Mouse (Mus musculus): Measurements from ENCODE around the gene Gh. TPM values are rescaled to one million over a fixed set of nuclear protein-coding genes. Genes with fewer than 3 reads are reported as not detected.
"Not testable (repeated sequence)": the region's sequence is repeated elsewhere in the genome, so short reads cannot be mapped to it uniquely, and the experiment has no call there.

The Gh gene
- polyA plus RNA-seq (2021), result not detected

DNA sequence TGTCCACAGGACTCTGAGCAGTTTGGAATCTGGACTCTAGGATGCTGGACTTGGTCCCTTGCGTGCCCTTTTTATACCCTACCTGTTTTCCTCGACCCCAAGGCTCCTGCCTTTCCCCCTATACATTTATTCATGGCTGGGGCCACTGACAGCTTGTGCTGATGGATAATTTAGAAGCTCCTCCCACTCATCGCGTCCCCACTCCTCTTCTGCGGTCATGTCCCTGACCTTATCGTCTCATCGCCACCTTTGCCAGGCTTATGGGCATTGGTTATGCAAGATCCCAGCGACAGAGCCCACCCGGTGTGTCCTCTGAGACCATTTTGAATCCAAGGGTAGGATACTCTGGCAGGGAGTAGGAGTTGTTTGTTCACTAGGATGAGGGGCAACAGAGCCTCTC lies at the start of gene Gh:
Gh (minus strand) TSS at position 101 of the 400 bp plus-strand sequence.
- TF ChIP-seq CTCF (IDR thresholded peaks at IDR 0.05), result no peak
- no peak for DNase-seq (ENCODE audit: low read depth, low spot score)
- H3K27me3 ChIP-seq, result peaks cover 23% of the 10 kb centered on the region
- no peak for ATAC-seq
- ChIA-PET POLR2A (no interaction called here), CTCF (interaction anchor here (1.4 to 3.6 kb wide), 6 partner anchors 10 to 85 kb away, joined by 3 to 21 read pairs (median 6); no protein-coding TSS in a partner anchor)
- in situ Hi-C loops (cut with MboI; ENCODE audit: low pct_unique_long_range_greater_than_20kb), result loop anchor here (5.0 kb wide), 1 partner anchor 91 kb away; no protein-coding TSS in a partner anchor

GRCm38 (mm10) chr11:106351253-106351652 lies 49.6 kb upstream of the Gh start:
- peaks cover 9% of the 10 kb centered on the region for H3K27me3 ChIP-seq
- TF ChIP-seq CTCF (IDR thresholded peaks at IDR 0.05), result no peak
- CTCF ChIA-PET, result interaction anchor here (1.0 kb wide), 1 partner anchor 15 kb away, joined by 4 read pairs; no protein-coding TSS in a partner anchor
- DNase-seq (ENCODE audit: low read depth, low spot score) (no peak), ATAC-seq (no peak)
- in situ Hi-C loops (cut with MboI; ENCODE audit: low pct_unique_long_range_greater_than_20kb), result no loop called here
- POLR2A ChIA-PET, result no interaction called here

GRCm38 (mm10) chr11:106350853-106351252 lies 49.2 kb upstream of the Gh start:
- DNase-seq (ENCODE audit: low read depth, low spot score), result no peak
- H3K27me3 ChIP-seq, result peaks cover 5% of the 10 kb centered on the region
- ChIA-PET CTCF (interaction anchor here (1.0 kb wide), 1 partner anchor 16 kb away, joined by 4 read pairs; no protein-coding TSS in a partner anchor), POLR2A (no interaction called here)
- in situ Hi-C loops (cut with MboI; ENCODE audit: low pct_unique_long_range_greater_than_20kb), result no loop called here
- no peak for ATAC-seq
- no peak for TF ChIP-seq CTCF (IDR thresholded peaks at IDR 0.05)

DNA sequence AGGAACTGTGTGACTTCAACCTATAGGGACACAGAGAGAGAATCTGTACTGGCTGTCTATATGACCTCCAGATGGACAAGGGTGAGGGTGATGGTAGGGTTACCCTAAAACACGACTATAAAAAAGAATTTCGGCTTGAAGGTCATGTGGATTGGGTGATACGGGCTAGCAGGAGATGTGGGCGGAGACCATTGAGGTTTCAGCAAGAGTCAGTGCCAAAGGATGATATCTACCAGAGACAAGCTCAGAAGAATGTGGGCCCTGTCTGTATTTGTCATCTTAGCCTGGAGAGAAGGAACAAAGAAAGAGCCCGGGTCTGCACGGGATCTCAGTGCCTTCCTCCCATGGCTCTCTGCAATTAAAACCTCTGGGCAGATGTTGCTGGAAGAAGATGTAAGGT lies 48.1 kb upstream of the Gh start:
- DNase-seq (ENCODE audit: low read depth, low spot score), result no peak
- in situ Hi-C loops (cut with MboI; ENCODE audit: low pct_unique_long_range_greater_than_20kb), result no loop called here
- POLR2A ChIA-PET, result no interaction called here
- ATAC-seq, result no peak
- CTCF ChIA-PET, result no interaction called here
- peaks cover 15% of the 10 kb centered on the region for H3K27me3 ChIP-seq
- no peak for TF ChIP-seq CTCF (IDR thresholded peaks at IDR 0.05)

DNA sequence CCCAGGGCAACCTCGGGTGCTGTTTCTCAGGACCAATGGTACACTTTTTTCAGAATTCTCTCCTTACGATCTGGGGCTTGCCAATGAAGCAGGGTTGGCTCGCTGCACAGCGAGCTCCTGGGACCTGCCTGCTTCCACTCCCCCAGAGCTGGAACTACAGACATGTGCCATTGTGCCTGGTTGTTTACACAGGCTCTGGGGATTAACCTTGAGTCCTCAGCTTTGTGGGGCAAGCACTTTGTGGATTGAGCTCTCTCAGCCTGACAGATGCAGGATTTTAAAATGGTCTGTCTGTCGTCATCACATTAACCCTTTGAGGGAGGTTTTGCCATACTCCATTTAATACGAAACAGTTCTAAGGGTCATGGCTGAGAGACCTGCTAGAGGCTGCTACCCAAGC lies 43.2 kb upstream of the Gh start:
- ATAC-seq (no peak), DNase-seq (ENCODE audit: low read depth, low spot score) (no peak)
- H3K27me3 ChIP-seq, result peaks cover 11% of the 10 kb centered on the region
- in situ Hi-C loops (cut with MboI; ENCODE audit: low pct_unique_long_range_greater_than_20kb), result no loop called here
- TF ChIP-seq CTCF (IDR thresholded peaks at IDR 0.05), result no peak
- ChIA-PET POLR2A (no interaction called here), CTCF (interaction anchor here (1.0 to 1.7 kb wide), 3 partner anchors 15 to 34 kb away, joined by 3 to 4 read pairs (median 4); no protein-coding TSS in a partner anchor)

GRCm38 (mm10) chr11:106340990-106341520 lies 39.4 kb upstream of the Gh start:
- ChIA-PET POLR2A (no interaction called here), CTCF (no interaction called here)
- DNase-seq (ENCODE audit: low read depth, low spot score) (no peak), ATAC-seq (no peak)
- peaks cover 11% of the 10 kb centered on the region for H3K27me3 ChIP-seq
- no peak for TF ChIP-seq CTCF (IDR thresholded peaks at IDR 0.05)
- in situ Hi-C loops (cut with MboI; ENCODE audit: low pct_unique_long_range_greater_than_20kb), result no loop called here

- H3K27me3 ChIP-seq; POLR2A ChIA-PET; CTCF ChIA-PET; DNase-seq (ENCODE audit: low read depth, low spot score); in situ Hi-C loops (cut with MboI; ENCODE audit: low pct_unique_long_range_greater_than_20kb); ATAC-seq: not testable (repeated sequence)
Observed at GRCm38 (mm10) chr11:106339323-106339722, 37.7 kb upstream of the Gh start.

DNA sequence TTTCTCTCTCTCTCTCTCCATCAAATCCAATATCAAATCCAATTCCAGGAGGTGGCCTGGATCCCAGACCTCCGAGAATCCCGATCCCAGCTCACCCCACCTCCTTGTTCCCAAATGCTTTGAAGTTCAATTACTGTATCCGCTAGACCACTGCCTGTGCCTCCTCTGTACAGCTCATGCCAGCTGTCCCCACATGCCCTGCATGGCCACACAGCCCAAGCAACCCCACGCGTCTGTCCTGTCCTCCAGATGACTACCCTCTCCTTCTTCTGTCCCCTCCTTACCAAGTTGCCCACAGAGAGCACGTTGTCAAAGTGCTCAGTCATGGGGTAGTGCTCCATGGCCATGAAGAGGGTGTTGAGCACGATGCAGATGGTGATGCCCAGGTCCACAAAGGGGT lies 37.2 kb upstream of the Gh start:
- POLR2A ChIA-PET, result no interaction called here
- in situ Hi-C loops (cut with MboI; ENCODE audit: low pct_unique_long_range_greater_than_20kb), result no loop called here
- H3K27me3 ChIP-seq, result no peaks in the 10 kb centered on the region
- no peak for ATAC-seq
- no peak for TF ChIP-seq CTCF (IDR thresholded peaks at IDR 0.05)
- CTCF ChIA-PET, result no interaction called here
- DNase-seq (ENCODE audit: low read depth, low spot score), result no peak

- H3K27me3 ChIP-seq, result no peaks in the 10 kb centered on the region
- DNase-seq (ENCODE audit: low read depth, low spot score), result no peak
- POLR2A ChIA-PET, result no interaction called here
- no peak for TF ChIP-seq CTCF (IDR thresholded peaks at IDR 0.05)
- in situ Hi-C loops (cut with MboI; ENCODE audit: low pct_unique_long_range_greater_than_20kb), result no loop called here
- ATAC-seq, result no peak
- CTCF ChIA-PET, result no interaction called here
Observed at GRCm38 (mm10) chr11:106338029-106338428, 36.4 kb upstream of the Gh start.

GRCm38 (mm10) chr11:106334066-106334465 lies 32.4 kb upstream of the Gh start:
- in situ Hi-C loops (cut with MboI; ENCODE audit: low pct_unique_long_range_greater_than_20kb), result no loop called here
- ATAC-seq, result no peak
- ChIA-PET POLR2A (no interaction called here), CTCF (interaction anchor here (0.8 to 3.7 kb wide), 4 partner anchors 20 to 36 kb away, joined by 3 to 21 read pairs (median 4); partner anchors contain the start of gene Gh)
- no peak for TF ChIP-seq CTCF (IDR thresholded peaks at IDR 0.05)
- H3K27me3 ChIP-seq, result no peaks in the 10 kb centered on the region
- DNase-seq (ENCODE audit: low read depth, low spot score), result no peak

GRCm38 (mm10) chr11:106332458-106332857 lies 30.8 kb upstream of the Gh start:
- CTCF ChIA-PET, result interaction anchor here (3.7 kb wide), 1 partner anchor 29 kb away, joined by 21 read pairs; the partner anchor contains the start of gene Gh
- DNase-seq (ENCODE audit: low read depth, low spot score) (no peak), ATAC-seq (no peak)
- H3K27me3 ChIP-seq, result no peaks in the 10 kb centered on the region
- no peak for TF ChIP-seq CTCF (IDR thresholded peaks at IDR 0.05)
- in situ Hi-C loops (cut with MboI; ENCODE audit: low pct_unique_long_range_greater_than_20kb), result no loop called here
- POLR2A ChIA-PET, result no interaction called here

DNA sequence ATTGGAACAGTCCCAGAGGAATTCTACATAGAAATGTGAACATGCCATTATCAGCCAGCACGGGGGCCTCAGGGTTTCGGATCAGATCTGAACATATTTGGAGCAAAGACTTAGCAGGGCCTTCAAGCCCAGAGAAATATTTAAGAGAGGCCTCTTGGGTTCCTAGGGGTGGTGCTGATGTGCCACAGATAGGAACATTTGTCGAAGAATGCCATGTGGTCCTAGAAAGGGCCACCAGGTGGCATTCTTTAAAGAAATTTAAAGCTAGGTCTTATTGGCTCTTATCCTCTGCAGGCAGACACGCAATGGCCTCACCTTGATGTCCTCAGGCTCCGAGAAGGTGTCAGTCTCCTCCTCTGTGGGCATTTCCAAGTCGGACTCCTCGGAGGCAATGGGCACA lies 28.0 kb upstream of the Gh start:
- in situ Hi-C loops (cut with MboI; ENCODE audit: low pct_unique_long_range_greater_than_20kb), result loop anchor here (5.0 kb wide), 2 partner anchors 47 to 63 kb away; no protein-coding TSS in a partner anchor
- ATAC-seq, result no peak
- ChIA-PET POLR2A (no interaction called here), CTCF (interaction anchor here (0.6 to 1.4 kb wide), 4 partner anchors 12 to 60 kb away, joined by 3 to 4 read pairs (median 4); no protein-coding TSS in a partner anchor)
- no peaks in the 10 kb centered on the region for H3K27me3 ChIP-seq
- TF ChIP-seq CTCF (IDR thresholded peaks at IDR 0.05), result peak; percentile 70
- peak; percentile 4 for DNase-seq (ENCODE audit: low read depth, low spot score)

All from Patski (cell line).